Mouse (Mus musculus): Measurements from ENCODE around the gene Ifitm1. TPM values are rescaled to one million over a fixed set of nuclear protein-coding genes. Genes with fewer than 3 reads are reported as not detected.
"Not testable (repeated sequence)": the region's sequence is repeated elsewhere in the genome, so short reads cannot be mapped to it uniquely, and the experiment has no call there.

The Ifitm1 gene
- polyA plus RNA-seq, 1 experiment from 2014 or later: 510 TPM

DNA sequence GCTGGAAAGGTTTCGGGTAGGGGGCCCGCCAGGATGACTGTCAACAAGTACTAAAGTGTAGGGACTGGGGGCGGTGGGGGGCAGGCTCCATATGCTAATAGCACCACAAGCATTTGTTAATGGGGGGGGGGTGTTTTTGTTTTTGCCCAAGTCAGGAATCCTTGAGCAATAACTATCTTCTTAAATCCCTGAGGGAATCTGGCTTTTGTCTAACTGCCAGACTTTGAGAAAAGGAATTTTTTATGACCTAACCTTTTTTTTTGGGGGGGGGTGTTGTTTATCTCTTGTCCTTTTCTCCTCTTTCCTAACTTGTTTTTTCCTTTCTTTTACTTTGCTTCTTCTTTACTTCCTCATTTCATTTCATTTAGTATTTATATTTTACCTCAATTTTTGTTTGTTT is 8.4 kb downstream of the Ifitm1 start:
- TF ChIP-seq CTCF (IDR thresholded peaks at IDR 0.05) (no peak), EP300 (IDR thresholded peaks at IDR 0.05) (no peak)
- DNase-seq (ENCODE audit: low spot score): peak; percentile 81
- Histone ChIP-seq H3K36me3 (ENCODE audit: insufficient read depth, low read length) (no peaks in the 10 kb centered on the region), H3K4me2 (replicated peaks; ENCODE audit: low read depth, low read length) (no peak overlapping the region), H3K27me3 (replicated peaks; ENCODE audit: insufficient read depth, low read length) (no peaks in the 10 kb centered on the region), H3K27ac (ENCODE audit: low read length) (peak overlapping the region; percentile 71), H3K4me3 (ENCODE audit: low read depth, low read length) (no peak overlapping the region), H3K9me3 (ENCODE audit: low read length) (no peaks in the 10 kb centered on the region), H3K4me1 (ENCODE audit: insufficient read depth, low read depth, low read length) (peaks cover 5% of the 10 kb centered on the region; the same call in 1 of the 2 replicates), H3K9ac (replicated peaks; ENCODE audit: low read depth) (no peak overlapping the region)
- WGBS: 42% methylated on average over 3 of the region's 3 CpGs
- no peak; the same call in 1 of the 2 replicates for ATAC-seq

- not testable (repeated sequence) for H3K27ac ChIP-seq (ENCODE audit: low read length); H3K9me3 ChIP-seq (ENCODE audit: low read length); H3K4me2 ChIP-seq (replicated peaks; ENCODE audit: low read depth, low read length); H3K27me3 ChIP-seq (replicated peaks; ENCODE audit: insufficient read depth, low read length); H3K9ac ChIP-seq (replicated peaks; ENCODE audit: low read depth); H3K36me3 ChIP-seq (ENCODE audit: insufficient read depth, low read length); H3K4me1 ChIP-seq (ENCODE audit: insufficient read depth, low read depth, low read length); DNase-seq (ENCODE audit: low spot score); H3K4me3 ChIP-seq (ENCODE audit: low read depth, low read length); ATAC-seq
- 80% methylated on average over 9 of the region's 9 CpGs for WGBS
Observed at GRCm38 (mm10) chr7:140976720-140977119, 9.7 kb downstream of the Ifitm1 start.

GRCm38 (mm10) chr7:140981704-140982103 is 14.7 kb downstream of the Ifitm1 start:
- Histone ChIP-seq H3K4me1 (ENCODE audit: insufficient read depth, low read depth, low read length) (no peaks in the 10 kb centered on the region), H3K9me3 (ENCODE audit: low read length) (peaks cover 3% of the 10 kb centered on the region; the same call in 1 of the 2 replicates), H3K36me3 (ENCODE audit: insufficient read depth, low read length) (no peaks in the 10 kb centered on the region), H3K4me2 (replicated peaks; ENCODE audit: low read depth, low read length) (no peak overlapping the region), H3K9ac (replicated peaks; ENCODE audit: low read depth) (no peak overlapping the region), H3K27me3 (replicated peaks; ENCODE audit: insufficient read depth, low read length) (no peaks in the 10 kb centered on the region), H3K27ac (ENCODE audit: low read length) (no peak overlapping the region), H3K4me3 (ENCODE audit: low read depth, low read length) (no peak overlapping the region)
- WGBS: 86% methylated on average over 8 of the region's 8 CpGs
- DNase-seq (ENCODE audit: low spot score) (no peak), ATAC-seq (no peak)
- no peak for TF ChIP-seq EP300 (IDR thresholded peaks at IDR 0.05)
- no peak for TF ChIP-seq CTCF (IDR thresholded peaks at IDR 0.05)

DNA sequence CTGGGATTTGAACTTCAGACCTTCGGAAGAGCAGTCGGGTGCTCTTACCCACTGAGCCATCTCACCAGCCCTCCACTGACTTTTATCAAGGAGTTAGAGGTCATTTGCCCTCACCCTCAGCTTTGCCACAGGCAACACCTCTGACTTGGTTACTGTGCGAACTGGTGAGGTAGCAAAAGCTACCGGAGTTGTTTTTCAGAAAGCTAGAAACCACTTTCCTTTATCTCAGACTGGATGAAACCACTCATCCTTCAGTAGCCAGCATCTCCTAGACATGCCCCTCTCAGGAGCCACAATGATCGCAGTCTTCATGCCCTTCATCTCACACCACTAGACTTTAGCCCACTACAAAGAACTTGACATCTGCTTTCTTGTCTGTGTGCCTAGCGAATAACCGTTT is 15.9 kb downstream of the Ifitm1 start:
- no peaks in the 10 kb centered on the region for H3K27me3 ChIP-seq (replicated peaks; ENCODE audit: insufficient read depth, low read length)
- no peak overlapping the region for H3K9ac ChIP-seq (replicated peaks; ENCODE audit: low read depth)
- no peaks in the 10 kb centered on the region for H3K4me1 ChIP-seq (ENCODE audit: insufficient read depth, low read depth, low read length)
- DNase-seq (ENCODE audit: low spot score) (no peak), ATAC-seq (no peak)
- H3K9me3 ChIP-seq (ENCODE audit: low read length): peaks cover 3% of the 10 kb centered on the region; the same call in 1 of the 2 replicates
- no peak overlapping the region for H3K4me2 ChIP-seq (replicated peaks; ENCODE audit: low read depth, low read length)
- no peak overlapping the region for H3K27ac ChIP-seq (ENCODE audit: low read length)
- no peaks in the 10 kb centered on the region for H3K36me3 ChIP-seq (ENCODE audit: insufficient read depth, low read length)
- 72% methylated on average over 7 of the region's 7 CpGs for WGBS
- TF ChIP-seq EP300 (IDR thresholded peaks at IDR 0.05) (no peak), CTCF (IDR thresholded peaks at IDR 0.05) (no peak)
- H3K4me3 ChIP-seq (ENCODE audit: low read depth, low read length): no peak overlapping the region

DNA sequence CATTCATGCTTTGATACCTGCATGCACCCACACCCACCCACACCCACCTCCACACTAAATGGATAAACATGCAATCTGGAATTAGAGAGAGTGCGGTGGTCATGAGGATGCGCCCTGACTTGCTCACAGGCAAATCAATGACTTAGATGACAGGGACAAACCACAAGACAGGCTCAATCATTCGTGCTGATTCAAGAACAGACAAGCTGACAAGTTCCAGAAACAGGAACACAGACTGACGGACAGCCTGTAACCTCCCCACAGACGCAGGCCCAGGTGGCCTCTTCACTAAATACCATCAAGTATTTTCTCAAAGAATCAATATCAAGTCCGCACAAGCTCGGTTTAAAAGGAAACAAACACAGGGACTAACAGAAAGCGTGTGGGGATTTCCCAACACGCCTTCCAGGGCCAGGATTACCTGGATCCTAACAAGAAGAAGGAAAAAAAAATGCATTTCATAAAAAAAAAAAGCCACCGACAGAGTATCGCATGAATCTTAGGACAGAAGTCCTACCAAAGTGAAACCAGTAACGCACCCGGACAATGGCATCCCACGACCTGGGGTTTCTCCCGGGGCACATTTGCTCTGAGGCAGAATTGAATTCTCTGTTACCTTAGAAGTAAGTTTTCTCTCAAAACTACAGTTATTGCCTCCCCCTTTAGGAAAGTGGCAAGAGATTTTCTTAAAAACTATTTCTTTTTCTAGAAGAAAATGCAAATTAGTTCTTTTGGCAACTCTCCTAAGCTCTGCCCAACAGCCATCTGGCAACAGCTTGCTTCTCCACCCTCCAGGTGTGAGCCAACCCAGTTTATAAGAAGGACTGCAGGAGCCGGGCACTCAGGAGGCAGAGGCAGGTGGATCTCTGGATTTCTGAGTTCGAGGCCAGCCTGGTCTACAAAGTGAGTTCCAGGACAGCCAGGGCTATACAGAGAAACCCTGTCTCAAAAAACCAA is 20.4 kb downstream of the Ifitm1 start:
- H3K4me2 ChIP-seq (replicated peaks; ENCODE audit: low read depth, low read length): no peak overlapping the region
- no peaks in the 10 kb centered on the region for H3K36me3 ChIP-seq (ENCODE audit: insufficient read depth, low read length)
- H3K9me3 ChIP-seq (ENCODE audit: low read length): peaks cover 3% of the 10 kb centered on the region; the same call in 1 of the 2 replicates
- no peak overlapping the region for H3K27ac ChIP-seq (ENCODE audit: low read length)
- 78% methylated on average over 17 of the region's 17 CpGs for WGBS
- DNase-seq (ENCODE audit: low spot score): no peak
- H3K9ac ChIP-seq (replicated peaks; ENCODE audit: low read depth): no peak overlapping the region
- H3K27me3 ChIP-seq (replicated peaks; ENCODE audit: insufficient read depth, low read length): no peaks in the 10 kb centered on the region
- TF ChIP-seq EP300 (IDR thresholded peaks at IDR 0.05) (no peak), CTCF (IDR thresholded peaks at IDR 0.05) (no peak)
- no peaks in the 10 kb centered on the region; the same call in 1 of the 2 replicates for H3K4me1 ChIP-seq (ENCODE audit: insufficient read depth, low read depth, low read length)
- no peak for ATAC-seq
- H3K4me3 ChIP-seq (ENCODE audit: low read depth, low read length): no peak overlapping the region

DNA sequence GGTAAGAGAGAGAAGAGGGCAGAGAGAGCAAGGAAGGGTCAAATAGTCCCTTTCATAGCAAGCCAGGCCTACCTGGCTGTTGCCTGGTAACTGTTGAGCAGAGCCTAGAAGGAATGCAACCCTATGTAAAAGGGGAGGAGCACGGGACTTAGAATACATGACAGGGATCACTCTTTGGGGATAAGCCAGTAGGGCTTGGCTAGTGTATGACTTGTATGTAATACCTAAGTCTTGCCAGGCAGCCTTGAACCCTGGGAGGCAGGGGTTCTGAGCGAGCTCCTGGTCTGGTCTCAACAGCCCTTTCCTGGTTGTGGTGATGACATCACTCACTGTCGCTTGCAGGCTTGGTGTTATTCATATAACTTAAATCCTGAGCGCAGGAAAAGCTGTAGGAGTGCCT is 22.0 kb downstream of the Ifitm1 start:
- ATAC-seq (no peak), DNase-seq (ENCODE audit: low spot score) (no peak)
- Histone ChIP-seq H3K4me1 (ENCODE audit: insufficient read depth, low read depth, low read length) (no peaks in the 10 kb centered on the region; the same call in 1 of the 2 replicates), H3K9ac (replicated peaks; ENCODE audit: low read depth) (no peak overlapping the region), H3K36me3 (ENCODE audit: insufficient read depth, low read length) (no peaks in the 10 kb centered on the region), H3K9me3 (ENCODE audit: low read length) (peaks cover 3% of the 10 kb centered on the region; the same call in 1 of the 2 replicates), H3K4me3 (ENCODE audit: low read depth, low read length) (no peak overlapping the region), H3K27me3 (replicated peaks; ENCODE audit: insufficient read depth, low read length) (no peaks in the 10 kb centered on the region), H3K4me2 (replicated peaks; ENCODE audit: low read depth, low read length) (no peak overlapping the region), H3K27ac (ENCODE audit: low read length) (no peak overlapping the region)
- TF ChIP-seq CTCF (IDR thresholded peaks at IDR 0.05): no peak
- TF ChIP-seq EP300 (IDR thresholded peaks at IDR 0.05): no peak
- WGBS: 57% methylated on average over 4 of the region's 4 CpGs
